Mouse (Mus musculus) MEL (cell line): ENCODE data around the gene Tcap. TPM values are rescaled to one million over a fixed set of nuclear protein-coding genes. Genes with fewer than 3 reads are reported as not detected.

ENCODE experiments used
- DNase-seq: peaks from one replicate; pipeline ENCODE4 v3.0.0; 2011; ENCODE audit warnings: low read depth, low spot score
- H3K27ac ChIP-seq: 2 replicates; pipeline ENCODE4 v1.5.1; 2012; ENCODE audit warnings: low read depth, mild to moderate bottlenecking, control low read depth, low read length, moderate library complexity; ENCODE audit not compliant: control insufficient read depth
- H3K27me3 ChIP-seq, 2 experiments: fragments of 150-350 bp in 1 of 2; sonication (generic) in 1 of 2; 2 replicates each; pipeline ENCODE4 v1.6.1; 2012; ENCODE audit warnings: low read length in 2 of 2, mild to moderate bottlenecking in 2 of 2, improper control_type of control experiment in 1 of 2, moderate library complexity in 1 of 2; ENCODE audit not compliant: insufficient read depth in 2 of 2, control insufficient read depth in 1 of 2
- H3K36me3 ChIP-seq, 2 experiments: 2 replicates each; pipeline ENCODE4 v1.6.1; 2012 to 2014; ENCODE audit warnings: low read length in 2 of 2, improper control_type of control experiment in 1 of 2, inconsistent platforms in 1 of 2, mild to moderate bottlenecking in 1 of 2; ENCODE audit not compliant: insufficient read depth in 2 of 2, control insufficient read depth in 1 of 2
- H3K4me1 ChIP-seq, 2 experiments: fragments of 150-350 bp in 1 of 2; sonication (generic) in 1 of 2; 2 replicates each; pipeline ENCODE4 v1.6.1; 2012; ENCODE audit warnings: low read length in 2 of 2, improper control_type of control experiment in 1 of 2, mild to moderate bottlenecking in 1 of 2; ENCODE audit not compliant: insufficient read depth in 2 of 2, control insufficient read depth in 1 of 2
- H3K4me3 ChIP-seq, 2 experiments: fragments of 150-350 bp in 1 of 2; sonication (generic) in 1 of 2; 2 replicates each; pipeline ENCODE4 v1.5.1; 2012; ENCODE audit warnings: low read depth in 2 of 2, low read length in 2 of 2, mild to moderate bottlenecking in 2 of 2, moderate library complexity in 2 of 2, control low read depth in 1 of 2, improper control_type of control experiment in 1 of 2; ENCODE audit not compliant: control insufficient read depth in 1 of 2, insufficient read depth in 1 of 2
- H3K79me2 ChIP-seq: 2 replicates; pipeline ENCODE4 v1.6.1; 2012; ENCODE audit warnings: mild to moderate bottlenecking, low read length, moderate library complexity; ENCODE audit not compliant: control insufficient read depth, poor library complexity, insufficient read depth
- H3K9ac ChIP-seq: 2 replicates; pipeline ENCODE4 v1.6.1; 2012; ENCODE audit warnings: low read depth, mild to moderate bottlenecking, control low read depth, low read length, moderate library complexity; ENCODE audit not compliant: control insufficient read depth, poor library complexity, severe bottlenecking
- H3K9me3 ChIP-seq: fragments of 150-350 bp; sonication (generic); replicated peaks from 2 replicates; pipeline ENCODE4 v1.6.1; 2012; ENCODE audit warnings: mild to moderate bottlenecking, low read length, improper control_type of control experiment, moderate library complexity; ENCODE audit not compliant: insufficient read depth
- BHLHE40 ChIP-seq: IDR thresholded peaks from 2 replicates; pipeline ENCODE4 v1.6.1; 2012; ENCODE audit warnings: low read depth, mild to moderate bottlenecking, inconsistent platforms, low read length, improper control_type of control experiment, borderline replicate concordance
- E2F4 ChIP-seq: IDR thresholded peaks from 2 replicates; pipeline ENCODE4 v1.6.1; 2011; ENCODE audit warnings: low read depth, low read length, improper control_type of control experiment, borderline replicate concordance
- ETS1 ChIP-seq: IDR thresholded peaks from 2 replicates; pipeline ENCODE4 v1.6.1; 2012; ENCODE audit warnings: low read depth, mild to moderate bottlenecking, inconsistent platforms, low read length, improper control_type of control experiment, moderate library complexity
- GABPA ChIP-seq: IDR thresholded peaks from 2 replicates; pipeline ENCODE4 v1.6.1; 2012; ENCODE audit warnings: low read depth, mild to moderate bottlenecking, inconsistent platforms, low read length, improper control_type of control experiment, moderate library complexity
- HCFC1 ChIP-seq: IDR thresholded peaks from 2 replicates; pipeline ENCODE4 v1.6.1; 2012; ENCODE audit warnings: low read depth, mild to moderate bottlenecking, inconsistent platforms, low read length, improper control_type of control experiment, moderate library complexity
- MAFK ChIP-seq: IDR thresholded peaks from 2 replicates; pipeline ENCODE4 v1.6.1; 2011; ENCODE audit warnings: low read depth, mild to moderate bottlenecking, low read length, improper control_type of control experiment, borderline replicate concordance
- MAX ChIP-seq: IDR thresholded peaks from 2 replicates; pipeline ENCODE4 v1.6.1; 2011; ENCODE audit warnings: low read length, improper control_type of control experiment
- MXI1 ChIP-seq: IDR thresholded peaks from 2 replicates; pipeline ENCODE4 v1.6.1; 2011; ENCODE audit warnings: mild to moderate bottlenecking, low read depth, low read length, improper control_type of control experiment
- MYB ChIP-seq: IDR thresholded peaks from 2 replicates; pipeline ENCODE4 v1.6.1; 2011; ENCODE audit warnings: mild to moderate bottlenecking, low read depth, low read length, improper control_type of control experiment
- NELFE ChIP-seq: IDR thresholded peaks from 2 replicates; pipeline ENCODE4 v1.6.1; 2011; ENCODE audit warnings: low read depth, low read length, improper control_type of control experiment
- NRF1 ChIP-seq: IDR thresholded peaks from 2 replicates; pipeline ENCODE4 v1.6.1; 2014; ENCODE audit warnings: low read depth, mild to moderate bottlenecking, inconsistent platforms, low read length, improper control_type of control experiment, moderate library complexity; ENCODE audit not compliant: poor library complexity, insufficient read depth, severe bottlenecking
- POLR2AphosphoS2 ChIP-seq: IDR thresholded peaks from 2 replicates; pipeline ENCODE4 v1.6.1; 2011; ENCODE audit warnings: low read length, improper control_type of control experiment
- RAD21 ChIP-seq: IDR thresholded peaks from 2 replicates; pipeline ENCODE4 v1.6.1; 2011; ENCODE audit warnings: mild to moderate bottlenecking, low read depth, low read length, improper control_type of control experiment
- TAL1 ChIP-seq: IDR thresholded peaks from 2 replicates; pipeline ENCODE4 v1.6.1; 2012; ENCODE audit warnings: mild to moderate bottlenecking, inconsistent platforms, low read length, moderate library complexity, mixed read lengths
- TBP ChIP-seq: IDR thresholded peaks from 2 replicates; pipeline ENCODE4 v1.8.0; 2011; ENCODE audit warnings: low read depth, low read length, improper control_type of control experiment
- TCF12 ChIP-seq: IDR thresholded peaks from 2 replicates; pipeline ENCODE4 v1.6.1; 2014; ENCODE audit warnings: low read depth, mild to moderate bottlenecking, inconsistent platforms, low read length, improper control_type of control experiment, moderate library complexity
- UBTF ChIP-seq: IDR thresholded peaks from 2 replicates; pipeline ENCODE4 v1.6.1; 2012; ENCODE audit warnings: low read depth, mild to moderate bottlenecking, inconsistent platforms, low read length, improper control_type of control experiment, moderate library complexity, borderline replicate concordance; ENCODE audit not compliant: insufficient read depth
- USF1 ChIP-seq: IDR thresholded peaks from 2 replicates; pipeline ENCODE4 v1.6.1; 2014; ENCODE audit warnings: low read depth, mild to moderate bottlenecking, inconsistent platforms, low read length, improper control_type of control experiment, moderate library complexity
- USF2 ChIP-seq, 2 experiments: IDR thresholded peaks; 2 replicates each; pipeline ENCODE4 v1.6.1; 2011 to 2012; ENCODE audit warnings: improper control_type of control experiment in 2 of 2, low read length in 2 of 2, borderline replicate concordance in 1 of 2, inconsistent platforms in 1 of 2, low read depth in 1 of 2, mild to moderate bottlenecking in 1 of 2; ENCODE audit not compliant: insufficient read depth in 1 of 2
- ZMIZ1 ChIP-seq: IDR thresholded peaks from 2 replicates; pipeline ENCODE4 v1.6.1; 2012; ENCODE audit warnings: low read depth, mild to moderate bottlenecking, inconsistent platforms, low read length, improper control_type of control experiment, moderate library complexity
- ZNF384 ChIP-seq: IDR thresholded peaks from 2 replicates; pipeline ENCODE4 v1.6.1; 2012; ENCODE audit warnings: low read depth, mild to moderate bottlenecking, inconsistent platforms, low read length, improper control_type of control experiment
- polyA plus RNA-seq, 2 experiments: library from polyadenylated mRNA; stranded (reverse) in 1 of 2; unstranded in 1 of 2; fragments of >175 nt in 1 of 2; fragments of >200 nt in 1 of 2; gene quantifications; 2 replicates each; pipeline versions ENCODE4 v1.2.1 to v1.2.4; 2012; ENCODE audit warnings: low replicate concordance in 2 of 2, low read depth in 1 of 2; ENCODE audit not compliant: insufficient read length in 2 of 2, insufficient read depth in 1 of 2, missing spikeins in 1 of 2
- total RNA-seq: library from RNA; depleted of rRNA; stranded (reverse); fragments of 300-350 nt; gene quantifications from 2 replicates; pipeline ENCODE4 v1.2.3, GENCODE M21; 2012

Tcap gene
- total and polyA plus RNA-seq, 3 experiments: 0.07 TPM; not detected in 2

GRCm38 (mm10) chr11:98418939-98419547 lies 35.4 kb downstream of the Tcap start:
- no peak for DNase-seq
- Histone ChIP-seq H3K4me3 (no peak overlapping the region), H3K4me1 (peaks cover 0 to 7% of the 10 kb centered on the region in 2 experiments; a peak in 2 of 4 replicates), H3K27me3 (peaks cover 11 to 14% of the 10 kb centered on the region in 2 experiments), H3K27ac (no peak overlapping the region), H3K79me2 (no peaks in the 10 kb centered on the region), H3K9ac (no peak overlapping the region), H3K9me3 (no peaks in the 10 kb centered on the region), H3K36me3 (no peaks in the 10 kb centered on the region)
- TF ChIP-seq USF2 (IDR thresholded peaks at IDR 0.05; ENCODE audit: borderline replicate concordance in 1 of 2, insufficient read depth in 1 of 2, low read depth in 1 of 2, low read length in 2 of 2) (no peak), NRF1 (no peak), MYB (no peak)

DNA sequence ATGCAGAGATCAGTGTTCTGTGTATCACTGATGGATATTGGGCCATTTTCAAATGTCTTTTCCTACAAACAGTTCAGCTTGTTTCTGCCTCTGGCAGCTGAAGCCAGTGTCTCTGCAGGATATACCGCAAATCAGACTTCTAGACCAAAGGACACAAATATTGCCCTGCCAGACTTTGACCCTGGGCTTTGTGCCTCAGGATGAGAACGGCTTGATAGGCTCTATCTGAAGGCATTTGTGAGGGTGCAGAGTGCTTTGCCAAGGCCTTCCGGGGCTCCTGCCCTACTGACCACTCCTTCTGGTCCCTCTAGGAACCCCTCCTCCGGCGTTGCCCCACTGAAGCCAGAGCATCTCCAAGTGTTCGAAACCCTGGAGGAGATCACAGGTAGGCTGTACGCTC lies 43.0 kb downstream of the Tcap start:
- H3K4me1 ChIP-seq: no peaks in the 10 kb centered on the region
- no peak overlapping the region for H3K9ac ChIP-seq
- no peak overlapping the region for H3K27ac ChIP-seq
- no peaks in the 10 kb centered on the region for H3K36me3 ChIP-seq
- no peak for DNase-seq
- H3K79me2 ChIP-seq: no peaks in the 10 kb centered on the region
- no peak overlapping the region for H3K4me3 ChIP-seq
- peaks cover 14 to 15% of the 10 kb centered on the region in 2 experiments for H3K27me3 ChIP-seq
- no peak for TF ChIP-seq TCF12
- TF ChIP-seq BHLHE40: no peak
- no peak for TF ChIP-seq TBP
- TF ChIP-seq TAL1: no peak
- TF ChIP-seq GABPA: no peak
- no peak for TF ChIP-seq NELFE
- TF ChIP-seq ZMIZ1: no peak
- no peak for TF ChIP-seq USF1
- TF ChIP-seq UBTF: no peak
- no peak for TF ChIP-seq MAX
- TF ChIP-seq POLR2AphosphoS2: no peak
- no peak for TF ChIP-seq MAFK
- no peak for TF ChIP-seq ZNF384
- TF ChIP-seq E2F4: no peak
- TF ChIP-seq MXI1: no peak
- TF ChIP-seq RAD21: no peak
- TF ChIP-seq HCFC1: no peak
- TF ChIP-seq ETS1: no peak
- TF ChIP-seq USF2 (IDR thresholded peaks at IDR 0.05; ENCODE audit: borderline replicate concordance in 1 of 2, insufficient read depth in 1 of 2, low read depth in 1 of 2, low read length in 2 of 2): no peak
- H3K9me3 ChIP-seq: no peaks in the 10 kb centered on the region
